Mouse (Mus musculus) hindbrain, postnatal 0 days (tissue): ENCODE data around the gene Rasip1. TPM values are rescaled to one million over a fixed set of nuclear protein-coding genes. Genes with fewer than 3 reads are reported as not detected.

ENCODE experiments used
- ATAC-seq: fragments of 200-750 bp; cut with Nextera tagmentation; 2 replicates; pipeline ENCODE4 v1.8.0; 2017; ENCODE audit warnings: mild to moderate bottlenecking, moderate TSS enrichment, moderate library complexity
- DNase-seq: peaks from one replicate; pipeline ENCODE4 v3.0.0-alpha.2; 2015; ENCODE audit warnings: low spot score
- H3K27ac ChIP-seq: fragments of 300-500 bp; sonication (generic); 2 replicates; pipeline ENCODE4 v1.5.1; 2014; ENCODE audit warnings: mild to moderate bottlenecking
- H3K27me3 ChIP-seq: fragments of 300-500 bp; sonication (generic); 2 replicates; pipeline ENCODE4 v1.6.1; 2014; ENCODE audit warnings: low read length, mixed read lengths; ENCODE audit not compliant: insufficient read depth
- H3K36me3 ChIP-seq: fragments of 300-500 bp; sonication (generic); 2 replicates; pipeline ENCODE4 v1.6.1; 2014; ENCODE audit warnings: low read length, mixed read lengths; ENCODE audit not compliant: insufficient read depth
- H3K4me1 ChIP-seq: fragments of 300-500 bp; sonication (generic); 2 replicates; pipeline ENCODE4 v1.6.1; 2014; ENCODE audit warnings: antibody characterized with exemption, low read length, mixed read lengths; ENCODE audit not compliant: insufficient read depth
- H3K4me2 ChIP-seq: fragments of 300-500 bp; sonication (generic); 2 replicates; pipeline ENCODE4 v1.6.1; 2014; ENCODE audit warnings: low read depth, mild to moderate bottlenecking, low read length, moderate library complexity, mixed read lengths
- H3K4me3 ChIP-seq: fragments of 300-500 bp; sonication (generic); 2 replicates; pipeline ENCODE4 v1.5.1; 2014; ENCODE audit warnings: low read length
- H3K9ac ChIP-seq: fragments of 300-500 bp; sonication (generic); replicated peaks from 2 replicates; pipeline ENCODE4 v1.6.1; 2014; ENCODE audit warnings: mild to moderate bottlenecking, low read length, moderate library complexity, mixed read lengths
- H3K9me3 ChIP-seq: fragments of 300-500 bp; sonication (generic); 2 replicates; pipeline ENCODE4 v1.6.1; 2016; ENCODE audit warnings: low read length, mixed read lengths
- CTCF ChIP-seq: IDR thresholded peaks from 2 replicates; pipeline ENCODE4 v1.5.1; 2016; ENCODE audit warnings: antibody characterized with exemption, control low read depth, low read depth
- WGBS: fragments of 180-500 bp; shearing (Covaris S2); extraction: QIAGEN DNeasy Blood & Tissue Kit; methylation state at CpG from one replicate; pipeline ENCODE4 v1.1.7; 2014; 5-methylcytosine and 5-hydroxymethylcytosine counted together
- polyA plus RNA-seq: library from polyadenylated mRNA; unstranded; fragments of >200 nt; fragmentation: Nextera tagmentation; extraction: Ambion mirVana; gene quantifications from 2 replicates; pipeline ENCODE4 v1.2.1, GENCODE M21; 2015
- total RNA-seq: library from RNA; depleted of rRNA; stranded (reverse); fragments of >200 nt; gene quantifications from 2 replicates; pipeline ENCODE4 v1.2.3, GENCODE M21; 2014; rRNA removed

Rasip1 gene
- total and polyA plus RNA-seq, 2 experiments from 2014 or later = 18.7 to 36.4 TPM

DNA sequence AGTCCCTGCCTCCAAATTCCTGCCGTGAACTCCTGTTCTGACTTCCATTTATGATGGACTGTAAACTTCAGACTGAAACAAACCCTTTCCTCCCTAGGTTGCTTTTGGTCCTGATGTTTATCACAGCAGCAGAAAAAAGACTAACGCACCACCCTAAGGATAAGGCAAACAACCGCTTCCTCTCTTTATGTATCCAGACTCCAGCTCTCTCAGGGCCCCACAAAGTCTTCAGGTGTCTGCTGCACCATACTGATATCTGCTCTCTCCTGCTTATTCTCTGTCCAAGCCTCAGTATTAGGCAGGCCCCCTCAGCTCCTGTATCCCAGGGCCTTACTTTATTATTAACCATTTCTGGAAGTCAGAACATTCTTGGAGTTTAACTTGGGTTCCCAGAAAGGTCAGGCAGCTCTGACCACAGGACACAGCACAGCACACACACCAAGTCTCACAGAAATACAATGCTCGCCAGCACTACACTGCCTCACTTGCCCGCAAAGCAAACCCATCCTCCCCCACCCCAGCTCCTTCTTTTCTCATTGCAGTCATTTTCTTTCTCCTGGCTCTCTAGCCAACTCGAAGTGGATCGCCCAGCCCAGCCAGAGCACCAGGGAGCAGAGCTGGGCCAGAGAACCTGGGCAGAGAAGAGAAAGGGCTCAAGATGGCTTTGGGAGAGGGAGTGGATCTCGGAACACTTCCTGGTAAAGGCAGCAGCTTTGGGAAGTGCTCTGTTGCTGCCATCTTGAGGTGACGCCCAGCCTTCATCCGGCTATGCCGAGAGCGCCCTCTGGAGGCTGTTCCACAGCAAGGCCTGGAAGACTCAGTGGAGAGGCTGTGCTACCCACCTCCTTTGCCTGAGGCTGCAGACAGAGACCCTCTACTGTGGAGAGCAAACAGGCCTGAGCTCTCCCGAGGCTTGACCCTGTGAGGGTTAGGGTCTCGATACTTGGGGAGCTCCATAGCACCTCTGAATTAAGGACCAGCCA lies 55.1 kb downstream of the Rasip1 start:
- Histone ChIP-seq H3K4me3 (no peak overlapping the region), H3K4me2 (0 out of 2 replicates have a peak overlapping the region, but pooled peaks have one; percentile 6), H3K36me3 (no peaks in the 10 kb centered on the region), H3K9ac (0 out of 2 replicates have a peak overlapping the region, but pooled peaks have one; percentile 3), H3K4me1 (no peaks in the 10 kb centered on the region), H3K27ac (peak overlapping the region; percentile 67), H3K9me3 (no peaks in the 10 kb centered on the region), H3K27me3 (no peaks in the 10 kb centered on the region)
- ATAC-seq (peak; percentile 79), DNase-seq (peak; percentile 95)
- peak; percentile 99 for TF ChIP-seq CTCF
- WGBS = 29% methylated on average over 14 of the region's 14 CpGs

DNA sequence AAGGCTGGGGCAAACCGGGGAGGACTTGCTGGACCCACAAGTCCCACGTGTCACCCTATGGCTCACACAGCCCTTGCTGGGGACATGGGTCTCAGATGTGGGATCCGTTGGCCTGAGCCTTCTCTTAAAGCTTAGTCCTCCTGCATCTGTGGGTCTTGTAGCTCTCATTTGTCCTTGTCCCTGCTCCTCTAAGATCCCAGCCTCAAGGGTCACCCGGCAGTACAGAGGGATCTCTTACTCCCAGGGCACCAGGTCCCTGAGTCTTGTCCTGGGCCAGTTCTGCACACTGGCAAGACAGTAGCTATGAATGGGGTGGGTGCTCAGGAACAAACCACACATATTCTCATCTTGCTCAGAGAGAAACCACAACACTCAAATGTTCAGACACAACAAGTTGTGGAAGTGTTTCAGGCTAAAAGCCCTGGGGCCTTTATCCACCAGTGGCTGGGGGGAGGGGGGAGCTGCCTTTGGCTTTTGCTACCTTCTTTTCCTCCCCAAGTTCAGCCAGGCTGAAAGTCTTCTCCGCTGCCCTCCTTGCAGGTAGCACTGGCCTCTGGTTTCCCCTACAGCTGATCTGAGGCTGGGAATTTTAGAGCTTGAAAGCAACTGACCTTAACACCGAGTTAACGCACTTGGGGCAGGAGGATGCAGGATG lies 56.2 kb downstream of the Rasip1 start, which contains the start of gene Ntn5:
Gene Ntn5, plus strand, starts transcription at position 627 of the 655 bp plus-strand sequence.
- no peak within 1 kb of the TSS for H3K9ac ChIP-seq
- H3K36me3 ChIP-seq = no peaks in the 10 kb centered on the region
- WGBS = 77% methylated on average over 7 of the region's 7 CpGs
- H3K27me3 ChIP-seq = no peaks in the 10 kb centered on the region
- no peak within 1 kb of the TSS for H3K4me2 ChIP-seq
- no peaks in the 10 kb centered on the region for H3K9me3 ChIP-seq
- no peak within 1 kb of the TSS for H3K4me3 ChIP-seq
- no peaks in the 10 kb centered on the region for H3K4me1 ChIP-seq
- ATAC-seq (no peak), DNase-seq (no peak)
- H3K27ac ChIP-seq = 0 out of 2 replicates have a peak within 1 kb of the TSS, but pooled peaks have one; percentile 67
- no peak for TF ChIP-seq CTCF

DNA sequence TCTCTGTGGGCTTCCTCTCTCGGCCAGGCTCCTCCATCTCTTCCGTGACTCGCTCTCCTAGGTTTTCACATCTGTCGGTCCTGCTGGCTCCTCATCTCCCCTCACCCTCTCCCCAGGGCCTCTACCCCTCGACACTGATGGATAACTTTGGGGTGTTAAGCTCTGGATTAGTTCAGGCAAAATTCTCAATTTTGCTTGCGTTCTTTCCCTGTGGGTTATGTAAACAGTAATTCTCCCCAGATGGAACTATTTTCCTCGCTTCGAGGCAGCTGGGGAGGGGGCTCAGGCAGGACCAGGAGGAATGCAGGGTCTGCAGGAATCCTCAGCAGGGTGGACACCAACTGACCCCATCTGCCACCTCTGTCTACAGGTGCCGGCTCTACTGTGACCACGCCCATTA lies 58.5 kb downstream of the Rasip1 start:
- no peak overlapping the region for H3K27ac ChIP-seq
- H3K4me3 ChIP-seq = no peak overlapping the region
- no peaks in the 10 kb centered on the region for H3K27me3 ChIP-seq
- H3K36me3 ChIP-seq = no peaks in the 10 kb centered on the region
- H3K4me2 ChIP-seq = no peak overlapping the region
- H3K9me3 ChIP-seq = no peaks in the 10 kb centered on the region
- no peak for TF ChIP-seq CTCF
- DNase-seq (no peak), ATAC-seq (no peak)
- no peaks in the 10 kb centered on the region for H3K4me1 ChIP-seq
- 57% methylated on average over 10 of the region's 10 CpGs for WGBS
- no peak overlapping the region for H3K9ac ChIP-seq

DNA sequence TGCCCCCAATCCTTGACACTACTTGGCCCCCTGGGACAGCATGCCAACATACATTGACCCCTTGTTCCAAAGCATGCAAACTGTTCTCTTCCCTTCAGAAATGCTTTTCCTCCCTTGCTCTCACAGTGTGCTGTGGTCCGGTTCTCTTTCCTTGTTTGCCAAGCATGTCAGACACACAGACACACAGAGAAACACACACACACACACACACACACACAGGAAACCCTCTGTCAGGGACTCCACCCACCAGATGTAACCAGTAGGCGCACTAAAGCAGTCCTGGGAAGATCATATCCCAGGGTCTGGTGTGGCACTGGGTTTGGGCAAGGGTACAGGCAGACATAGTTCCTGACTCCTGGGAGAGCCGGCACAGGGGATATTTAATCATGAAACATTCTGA lies 59.6 kb downstream of the Rasip1 start:
- ATAC-seq = no peak
- DNase-seq = no peak
- H3K4me3 ChIP-seq = no peak overlapping the region
- 74% methylated on average over 3 of the region's 3 CpGs for WGBS
- H3K9me3 ChIP-seq = no peaks in the 10 kb centered on the region
- no peak for TF ChIP-seq CTCF
- no peak overlapping the region for H3K27ac ChIP-seq
- H3K9ac ChIP-seq = no peak overlapping the region
- no peaks in the 10 kb centered on the region for H3K36me3 ChIP-seq
- no peaks in the 10 kb centered on the region for H3K27me3 ChIP-seq
- no peak overlapping the region for H3K4me2 ChIP-seq
- no peaks in the 10 kb centered on the region for H3K4me1 ChIP-seq

Other genes with a start within 250 kb of the Rasip1 start
Only the 30 nearest of the 35 such genes appear.
- 21.1 and 22.4 TPM in 2 replicates for gene Gys1, start 192.6 kb upstream of the Rasip1 start, total RNA-seq
- gene Gys1, start 192.6 kb upstream of the Rasip1 start, polyA plus RNA-seq = 16.1 and 16.4 TPM in 2 replicates
- gene Ruvbl2, start 189.4 kb upstream of the Rasip1 start, total RNA-seq = 147 and 161 TPM in 2 replicates
- gene Ruvbl2, start 189.4 kb upstream of the Rasip1 start, polyA plus RNA-seq = 82.9 and 88.9 TPM in 2 replicates
- gene Ftl1, start 167.6 kb upstream of the Rasip1 start, total RNA-seq = 2,068 and 2,255 TPM in 2 replicates
- gene Ftl1, start 167.6 kb upstream of the Rasip1 start, polyA plus RNA-seq = 4,654 and 4,668 TPM in 2 replicates
- gene Bax, start 160.6 kb upstream of the Rasip1 start, total RNA-seq = 117 and 131 TPM in 2 replicates
- gene Bax, start 160.6 kb upstream of the Rasip1 start, polyA plus RNA-seq = 253 and 264 TPM in 2 replicates
- 0.21 TPM in 1 of 2 replicates, not detected in the other for gene Tulp2, start 145.6 kb upstream of the Rasip1 start, total RNA-seq
- gene Tulp2, start 145.6 kb upstream of the Rasip1 start, polyA plus RNA-seq = 0.21 and 0.57 TPM in 2 replicates
- not detected in 2 replicates for gene Gm45808, start 140.7 kb upstream of the Rasip1 start, total RNA-seq
- gene Gm45808, start 140.7 kb upstream of the Rasip1 start, polyA plus RNA-seq = not detected in 2 replicates
- gene Dhdh, start 138.7 kb upstream of the Rasip1 start, total RNA-seq = 4.3 and 4.7 TPM in 2 replicates
- 5.9 and 6.2 TPM in 2 replicates for gene Dhdh, start 138.7 kb upstream of the Rasip1 start, polyA plus RNA-seq
- gene Nucb1, start 117.1 kb upstream of the Rasip1 start, total RNA-seq = 91.6 and 93.7 TPM in 2 replicates
- 133 and 144 TPM in 2 replicates for gene Nucb1, start 117.1 kb upstream of the Rasip1 start, polyA plus RNA-seq
- 19.2 and 19.8 TPM in 2 replicates for gene Ppp1r15a, start 101.2 kb upstream of the Rasip1 start, total RNA-seq
- 21.6 and 25.4 TPM in 2 replicates for gene Ppp1r15a, start 101.2 kb upstream of the Rasip1 start, polyA plus RNA-seq
- 2.4 and 2.8 TPM in 2 replicates for gene Plekha4, start 101.2 kb upstream of the Rasip1 start, total RNA-seq
- 2.1 and 2.2 TPM in 2 replicates for gene Plekha4, start 101.2 kb upstream of the Rasip1 start, polyA plus RNA-seq
- gene Hsd17b14, start 72.6 kb upstream of the Rasip1 start, total RNA-seq = 0.68 TPM in 1 of 2 replicates, not detected in the other
- gene Hsd17b14, start 72.6 kb upstream of the Rasip1 start, polyA plus RNA-seq = 0.54 and 0.89 TPM in 2 replicates
- 11.1 and 17.8 TPM in 2 replicates for gene Bcat2, start 57.3 kb upstream of the Rasip1 start, total RNA-seq
- gene Bcat2, start 57.3 kb upstream of the Rasip1 start, polyA plus RNA-seq = 19.0 and 19.6 TPM in 2 replicates
- gene Fgf21, start 12.0 kb upstream of the Rasip1 start, total RNA-seq = not detected in 2 replicates
- gene Fgf21, start 12.0 kb upstream of the Rasip1 start, polyA plus RNA-seq = not detected in 2 replicates
- 0.18 TPM in 1 of 2 replicates, not detected in the other for gene Fut1, start 10.2 kb upstream of the Rasip1 start, total RNA-seq
- not detected in 2 replicates for gene Fut1, start 10.2 kb upstream of the Rasip1 start, polyA plus RNA-seq
- gene Izumo1, start 5.7 kb upstream of the Rasip1 start, total RNA-seq = 0.10 and 0.54 TPM in 2 replicates
- gene Izumo1, start 5.7 kb upstream of the Rasip1 start, polyA plus RNA-seq = 0.10 TPM in 1 of 2 replicates, not detected in the other
- 3.3 and 3.6 TPM in 2 replicates for gene Mamstr, start 12.5 kb downstream of the Rasip1 start, total RNA-seq
- 2.9 and 3.9 TPM in 2 replicates for gene Mamstr, start 12.5 kb downstream of the Rasip1 start, polyA plus RNA-seq
- 0.32 TPM in 1 of 2 replicates, not detected in the other for gene Fut2, start 38.9 kb downstream of the Rasip1 start, total RNA-seq
- 0.15 and 0.67 TPM in 2 replicates for gene Fut2, start 38.9 kb downstream of the Rasip1 start, polyA plus RNA-seq
- gene Ntn5, start 56.5 kb downstream of the Rasip1 start, total RNA-seq = 0.94 TPM in 1 of 2 replicates, not detected in the other
- 0.68 and 0.80 TPM in 2 replicates for gene Ntn5, start 56.5 kb downstream of the Rasip1 start, polyA plus RNA-seq
- gene Sec1, start 66.9 kb downstream of the Rasip1 start, total RNA-seq = 0.68 and 0.79 TPM in 2 replicates
- gene Sec1, start 66.9 kb downstream of the Rasip1 start, polyA plus RNA-seq = 0.35 and 0.48 TPM in 2 replicates
- 89.4 and 91.0 TPM in 2 replicates for gene Car11, start 72.4 kb downstream of the Rasip1 start, total RNA-seq
- gene Car11, start 72.4 kb downstream of the Rasip1 start, polyA plus RNA-seq = 76.9 and 78.2 TPM in 2 replicates
- 4.2 and 12.2 TPM in 2 replicates for gene Dbp, start 77.6 kb downstream of the Rasip1 start, total RNA-seq
- gene Dbp, start 77.6 kb downstream of the Rasip1 start, polyA plus RNA-seq = 4.6 and 5.3 TPM in 2 replicates
- gene Rpl18, start 88.0 kb downstream of the Rasip1 start, total RNA-seq = 999 and 1,175 TPM in 2 replicates
- 519 and 535 TPM in 2 replicates for gene Rpl18, start 88.0 kb downstream of the Rasip1 start, polyA plus RNA-seq
- 27.4 and 31.6 TPM in 2 replicates for gene Sphk2, start 90.5 kb downstream of the Rasip1 start, total RNA-seq
- gene Sphk2, start 90.5 kb downstream of the Rasip1 start, polyA plus RNA-seq = 17.8 and 18.5 TPM in 2 replicates
- 0.11 and 0.16 TPM in 2 replicates for gene Fam83e, start 93.7 kb downstream of the Rasip1 start, total RNA-seq
- 0.09 and 0.25 TPM in 2 replicates for gene Fam83e, start 93.7 kb downstream of the Rasip1 start, polyA plus RNA-seq
- not detected in 2 replicates for gene Spaca4, start 98.3 kb downstream of the Rasip1 start, total RNA-seq
- gene Spaca4, start 98.3 kb downstream of the Rasip1 start, polyA plus RNA-seq = not detected in 2 replicates
- 125 and 133 TPM in 2 replicates for gene Lmtk3, start 156.2 kb downstream of the Rasip1 start, total RNA-seq
- 13.6 and 13.9 TPM in 2 replicates for gene Lmtk3, start 156.2 kb downstream of the Rasip1 start, polyA plus RNA-seq
- gene Sult2b1, start 157.2 kb downstream of the Rasip1 start, total RNA-seq = 4.7 and 12.1 TPM in 2 replicates
- gene Sult2b1, start 157.2 kb downstream of the Rasip1 start, polyA plus RNA-seq = 5.7 and 7.4 TPM in 2 replicates
- gene Cyth2, start 187.1 kb downstream of the Rasip1 start, total RNA-seq = 176 and 221 TPM in 2 replicates
- 209 and 216 TPM in 2 replicates for gene Cyth2, start 187.1 kb downstream of the Rasip1 start, polyA plus RNA-seq
- gene Kcnj14, start 197.3 kb downstream of the Rasip1 start, total RNA-seq = 0.97 and 1.4 TPM in 2 replicates
- gene Kcnj14, start 197.3 kb downstream of the Rasip1 start, polyA plus RNA-seq = 0.89 and 1.2 TPM in 2 replicates
- 29.1 and 34.6 TPM in 2 replicates for gene Grwd1, start 203.5 kb downstream of the Rasip1 start, total RNA-seq
- gene Grwd1, start 203.5 kb downstream of the Rasip1 start, polyA plus RNA-seq = 44.6 and 48.6 TPM in 2 replicates